Mouse (Mus musculus) forelimb bud, embryonic 11.5 days (tissue): ENCODE data around the gene Arhgef2.
A peak's percentile ranks its signal among the peaks of the same experiment; 100 is the strongest.
"Not testable (repeated sequence)": the region's sequence is repeated elsewhere in the genome, so short reads cannot be mapped to it uniquely, and the experiment has no call there.

Experiments
- DNase-seq: peaks from one replicate; pipeline ENCODE4 v3.0.0-alpha.2; 2012; ENCODE audit warnings: low read depth, low spot score

Arhgef2 gene

DNA sequence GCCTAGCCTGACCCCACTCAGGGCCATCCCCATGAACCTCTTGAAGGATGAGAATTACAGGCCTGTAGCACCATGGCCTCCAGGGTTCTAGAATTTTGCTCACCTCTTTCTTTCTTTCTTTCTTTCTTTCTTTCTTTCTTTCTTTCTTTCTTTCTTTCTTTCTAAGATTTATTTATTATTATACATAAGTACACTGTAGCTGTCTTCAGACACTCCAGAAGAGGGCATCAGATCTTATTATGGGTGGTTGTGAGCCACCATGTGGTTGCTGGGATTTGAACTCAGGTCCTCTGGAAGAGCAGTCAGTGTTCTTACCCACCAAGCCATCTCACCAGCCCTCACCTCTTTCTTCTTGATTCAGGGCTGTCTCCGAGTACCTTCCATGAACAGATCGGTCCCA, at the start of gene Arhgef2:
Gene Arhgef2 (plus strand): TSS at position 301 of the 400 bp plus-strand sequence.
- DNase-seq: not testable (repeated sequence)

GRCm38 (mm10) chr3:88556616-88557015, 49.1 kb upstream of the Arhgef2 start:
- no peak for DNase-seq

GRCm38 (mm10) chr3:88559596-88559995, 46.2 kb upstream of the Arhgef2 start:
- no peak for DNase-seq

- no peak for DNase-seq
Measured at GRCm38 (mm10) chr3:88561989-88562388, 43.8 kb upstream of the Arhgef2 start.

DNA sequence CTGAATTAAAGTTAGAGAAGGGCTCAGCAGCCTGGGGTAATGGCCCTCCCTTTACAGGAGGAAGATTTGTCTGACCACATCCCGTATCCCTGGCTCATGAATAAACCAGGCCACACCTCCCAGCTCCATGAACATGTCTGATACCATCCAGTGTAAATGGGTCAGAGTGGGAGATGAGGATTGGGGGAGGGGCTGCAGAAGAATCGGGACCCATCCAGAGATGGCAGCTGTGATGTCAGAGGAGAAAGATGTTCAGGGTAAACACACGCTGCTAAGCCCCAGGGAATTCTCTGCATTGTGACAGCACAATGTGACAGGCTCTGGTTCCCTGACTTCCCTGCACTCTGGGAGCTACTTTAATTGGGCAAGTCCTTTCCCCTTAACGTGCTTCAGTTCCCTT, 42.3 kb upstream of the Arhgef2 start:
- no peak for DNase-seq

DNA sequence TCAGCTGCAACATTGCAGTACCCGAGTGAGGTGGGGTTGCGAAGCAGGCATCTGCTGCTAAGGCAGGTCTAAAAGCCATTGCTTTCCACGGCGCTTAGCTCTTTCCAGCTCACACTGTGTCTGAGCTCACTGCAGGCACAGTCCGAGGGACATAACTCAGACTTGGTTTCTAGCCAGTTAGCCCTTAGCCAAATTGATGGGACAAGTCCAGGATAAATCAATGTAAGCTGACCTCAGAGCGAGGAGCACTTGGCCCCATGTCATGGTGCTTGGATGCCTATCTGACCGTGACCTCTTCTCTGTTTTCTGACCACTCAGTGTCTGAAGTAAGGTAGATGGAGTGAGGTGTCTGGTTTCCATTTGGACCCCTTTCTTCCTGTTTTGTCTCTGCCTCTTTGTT, 41.8 kb upstream of the Arhgef2 start:
- no peak for DNase-seq

DNA sequence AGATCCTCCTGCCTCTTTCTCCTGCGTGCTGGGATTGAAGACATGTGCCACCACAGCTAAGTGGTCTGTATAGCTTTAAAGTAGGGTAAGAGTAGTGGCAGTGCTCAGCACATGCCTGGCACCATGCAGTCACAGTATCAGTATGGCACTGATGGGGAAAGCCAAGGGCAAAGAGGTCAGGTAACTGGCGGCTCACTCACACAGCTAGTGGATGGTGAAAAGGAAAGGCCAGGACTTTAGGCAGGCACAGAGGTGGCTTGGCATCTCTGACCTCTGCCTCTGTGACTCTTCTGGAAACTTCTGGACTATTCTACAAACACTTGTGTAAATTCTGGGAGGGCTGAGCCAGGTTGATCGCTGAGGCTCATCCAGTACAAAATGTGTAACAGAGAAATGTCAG, 39.6 kb upstream of the Arhgef2 start:
- DNase-seq: no peak

DNA sequence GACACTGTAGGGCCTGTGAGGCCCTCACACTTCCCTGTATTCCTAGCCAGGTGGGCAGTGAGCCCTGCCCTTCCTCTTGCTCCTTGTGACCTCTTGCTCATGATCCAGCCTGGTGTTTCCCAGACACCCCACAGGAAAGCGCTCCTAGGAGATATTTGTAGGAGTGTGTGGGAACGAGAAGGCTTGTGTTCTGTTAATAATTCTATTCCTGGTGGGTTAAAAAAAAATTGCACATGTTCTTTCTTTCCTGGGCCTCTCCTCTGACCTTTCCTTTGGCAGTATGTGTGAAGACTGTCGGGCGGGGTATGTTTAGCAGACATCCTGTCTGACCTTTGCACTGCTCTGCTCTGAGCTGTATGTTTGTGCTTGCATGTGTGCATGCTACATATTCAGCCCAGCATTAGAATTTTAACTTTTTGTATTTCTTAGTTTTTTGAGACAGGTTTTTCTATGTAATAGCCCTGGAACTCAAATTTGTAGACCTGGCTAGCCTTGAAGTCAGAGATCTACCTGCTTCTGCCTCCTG, 39.2 kb upstream of the Arhgef2 start:
- no peak for DNase-seq

- no peak for DNase-seq
Measured at GRCm38 (mm10) chr3:88567892-88568291, 37.9 kb upstream of the Arhgef2 start.

DNA sequence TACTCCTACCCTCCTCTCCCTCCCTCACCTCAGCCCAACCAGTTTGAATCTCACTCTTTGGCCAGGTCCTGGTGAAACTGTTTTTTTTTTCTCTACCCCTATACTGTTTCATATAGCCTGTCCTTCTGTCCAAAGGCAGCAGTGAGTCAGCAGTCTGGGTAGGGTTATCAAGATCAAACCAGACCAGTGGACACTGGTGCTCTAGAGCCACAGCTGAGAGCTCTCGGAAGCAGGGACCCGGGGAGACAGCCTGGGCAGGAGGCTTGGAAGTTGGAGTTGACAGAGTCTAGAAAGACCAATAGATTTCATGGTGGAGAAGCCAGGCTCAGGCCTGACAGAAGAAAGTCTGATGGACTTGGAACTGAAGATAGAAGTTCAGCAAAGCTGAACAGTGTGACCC, 37.2 kb upstream of the Arhgef2 start:
- DNase-seq: no peak

DNA sequence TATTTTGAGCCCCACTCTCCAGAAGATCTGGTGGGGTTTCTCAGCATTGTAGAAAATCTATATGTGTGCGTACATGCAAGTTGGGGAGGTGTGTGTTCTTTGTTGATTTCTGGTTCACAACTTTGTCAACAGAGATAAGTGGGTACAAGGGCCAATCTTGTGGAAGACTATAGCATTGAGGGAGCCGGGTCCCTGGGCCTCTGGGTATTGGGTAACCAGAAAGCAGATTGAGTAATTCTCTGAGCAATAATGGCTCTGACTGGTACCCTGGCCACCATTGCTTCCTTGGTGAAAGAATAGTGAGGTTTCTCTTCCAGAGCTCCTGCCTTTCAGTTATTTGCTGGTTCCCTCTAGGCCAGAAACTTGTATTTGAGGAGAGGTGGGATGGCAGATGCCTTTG, 36.7 kb upstream of the Arhgef2 start:
- DNase-seq: no peak

DNA sequence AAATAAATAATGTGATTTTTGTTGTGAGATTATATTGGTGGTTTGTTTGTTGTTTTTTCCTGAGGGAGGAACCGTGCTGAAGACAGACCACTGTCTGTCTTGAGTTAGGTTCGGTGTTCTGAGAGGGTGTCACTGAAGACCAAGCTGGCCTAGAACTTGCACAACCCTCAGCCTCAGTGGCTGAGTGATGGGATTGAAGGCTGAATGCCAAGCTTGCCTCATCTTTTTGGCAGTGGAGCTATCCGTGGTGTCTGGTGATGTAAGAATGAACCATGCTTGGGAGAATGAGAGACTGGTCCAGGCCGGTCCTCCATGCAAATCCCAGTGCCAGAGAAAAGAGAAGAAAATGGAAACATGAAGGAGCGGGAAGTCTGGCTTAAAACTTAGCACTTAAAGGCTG, 36.1 kb upstream of the Arhgef2 start:
- no peak for DNase-seq

DNA sequence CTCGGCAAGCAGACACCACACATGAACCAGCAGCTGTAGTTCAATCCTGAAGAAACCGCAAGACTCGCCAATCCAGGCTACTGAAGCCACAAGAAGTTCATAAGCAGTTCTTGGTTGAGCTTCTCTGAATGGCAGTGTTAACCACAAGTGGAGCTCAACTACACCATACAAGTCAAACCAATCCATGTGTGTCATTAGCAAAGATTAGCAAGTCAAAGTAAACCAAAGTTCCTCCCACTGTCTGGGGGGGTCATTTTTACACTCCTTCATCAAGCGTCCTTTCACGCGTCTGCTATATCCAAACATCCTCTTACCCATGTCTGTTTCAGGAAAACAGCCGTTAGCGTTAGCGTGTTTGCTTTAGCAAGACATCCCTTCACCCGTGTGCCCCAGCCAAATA, 35.4 kb upstream of the Arhgef2 start:
- no peak for DNase-seq

DNA sequence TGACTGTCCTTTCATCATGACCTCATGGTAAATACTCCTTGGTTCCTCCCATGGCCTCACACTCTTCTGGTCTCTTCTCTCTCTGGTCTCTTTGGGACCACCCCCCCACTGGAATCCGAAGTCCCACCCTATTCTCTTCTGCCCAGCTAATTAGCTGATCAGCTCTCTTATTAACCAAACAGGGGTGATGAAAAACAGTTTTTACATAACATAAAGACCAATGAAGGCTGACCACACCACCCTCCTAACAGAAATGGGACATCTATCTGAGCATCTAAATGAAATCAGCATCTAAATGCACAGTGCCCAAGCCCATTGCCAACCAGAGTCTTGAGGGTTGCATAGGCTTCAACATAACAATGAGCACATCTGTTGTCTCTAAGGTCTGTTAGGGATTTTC, 33.9 kb upstream of the Arhgef2 start:
- no peak for DNase-seq

DNA sequence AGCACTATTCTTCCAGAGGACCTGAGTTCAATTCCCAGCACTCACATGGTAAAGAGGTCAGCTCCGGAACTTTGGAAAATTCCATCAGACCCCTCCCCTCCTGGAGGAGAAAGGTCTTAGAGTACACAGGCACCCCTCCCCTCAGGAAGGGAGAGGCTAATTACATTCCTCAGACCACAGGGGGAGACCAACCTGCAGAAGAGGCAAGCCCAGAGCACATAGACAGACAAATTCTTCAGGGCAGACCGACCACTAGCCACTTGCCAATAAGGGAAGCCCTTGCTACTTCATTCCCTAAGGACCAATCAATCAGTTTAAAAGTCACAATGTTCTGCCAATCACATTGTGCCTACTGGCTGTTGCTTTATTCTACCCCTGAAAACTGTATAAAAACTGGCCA, 32.9 kb upstream of the Arhgef2 start:
- no peak for DNase-seq

DNA sequence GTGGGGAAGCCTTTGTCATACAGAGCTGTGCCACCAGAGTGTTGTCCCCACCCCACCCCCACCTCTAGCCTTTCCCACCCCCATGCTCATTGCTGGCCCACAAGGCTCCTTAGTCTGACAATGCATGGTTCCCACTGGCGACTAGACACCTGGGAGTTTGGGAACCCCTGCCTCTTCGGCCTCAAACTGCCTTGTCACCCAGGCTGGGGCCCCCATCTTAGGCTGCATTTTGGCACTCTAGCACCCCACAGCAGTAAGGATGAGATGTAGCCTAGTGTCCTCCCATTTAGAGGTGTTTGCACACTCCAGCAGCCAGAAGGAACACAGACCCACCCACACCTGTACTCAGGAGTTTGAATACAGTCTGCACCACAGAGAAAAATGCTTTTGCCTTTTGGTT, 32.0 kb upstream of the Arhgef2 start:
- no peak for DNase-seq

DNA sequence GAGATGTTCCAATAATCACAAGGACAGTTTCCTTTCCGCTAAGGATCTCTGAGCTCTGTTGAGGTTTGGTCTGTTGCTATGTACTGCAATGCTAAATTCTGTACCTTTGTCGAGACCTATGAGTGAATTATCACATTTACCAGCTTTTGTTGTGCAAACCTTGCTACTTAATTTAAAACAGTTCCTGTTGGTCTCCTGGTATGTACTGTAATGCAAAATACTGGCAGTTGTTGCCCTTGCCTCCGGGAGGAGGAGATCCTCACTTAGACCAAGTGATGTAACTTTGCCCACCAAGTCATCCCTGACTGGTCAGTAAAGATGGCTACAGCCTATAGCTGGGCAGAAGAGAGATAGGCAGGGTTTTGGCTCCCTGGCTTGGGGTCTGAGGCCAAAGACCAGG, 30.2 kb upstream of the Arhgef2 start, which contains the start of gene Ssr2:
Gene Ssr2 (plus strand): TSS at position 337 of the 400 bp plus-strand sequence.
- DNase-seq: no peak

DNA sequence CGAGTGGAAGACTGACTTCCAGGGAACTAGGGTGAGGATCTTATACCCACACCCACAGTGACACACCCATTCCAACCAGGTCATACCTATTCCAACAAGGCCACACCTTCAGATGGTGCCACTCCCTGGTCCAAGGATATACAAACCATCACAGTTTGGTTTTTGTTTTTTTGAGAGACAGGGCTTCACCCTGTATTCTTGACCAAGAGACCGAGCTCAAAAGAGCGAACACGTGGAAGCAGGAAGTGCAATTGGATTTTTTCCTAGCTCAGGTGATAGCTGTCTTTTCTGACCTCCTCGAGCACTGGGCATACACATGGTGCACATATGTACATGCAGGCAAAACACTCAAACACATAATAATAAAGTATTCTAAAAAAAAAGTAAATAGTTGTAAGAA, 27.9 kb upstream of the Arhgef2 start:
- not testable (repeated sequence) for DNase-seq

DNA sequence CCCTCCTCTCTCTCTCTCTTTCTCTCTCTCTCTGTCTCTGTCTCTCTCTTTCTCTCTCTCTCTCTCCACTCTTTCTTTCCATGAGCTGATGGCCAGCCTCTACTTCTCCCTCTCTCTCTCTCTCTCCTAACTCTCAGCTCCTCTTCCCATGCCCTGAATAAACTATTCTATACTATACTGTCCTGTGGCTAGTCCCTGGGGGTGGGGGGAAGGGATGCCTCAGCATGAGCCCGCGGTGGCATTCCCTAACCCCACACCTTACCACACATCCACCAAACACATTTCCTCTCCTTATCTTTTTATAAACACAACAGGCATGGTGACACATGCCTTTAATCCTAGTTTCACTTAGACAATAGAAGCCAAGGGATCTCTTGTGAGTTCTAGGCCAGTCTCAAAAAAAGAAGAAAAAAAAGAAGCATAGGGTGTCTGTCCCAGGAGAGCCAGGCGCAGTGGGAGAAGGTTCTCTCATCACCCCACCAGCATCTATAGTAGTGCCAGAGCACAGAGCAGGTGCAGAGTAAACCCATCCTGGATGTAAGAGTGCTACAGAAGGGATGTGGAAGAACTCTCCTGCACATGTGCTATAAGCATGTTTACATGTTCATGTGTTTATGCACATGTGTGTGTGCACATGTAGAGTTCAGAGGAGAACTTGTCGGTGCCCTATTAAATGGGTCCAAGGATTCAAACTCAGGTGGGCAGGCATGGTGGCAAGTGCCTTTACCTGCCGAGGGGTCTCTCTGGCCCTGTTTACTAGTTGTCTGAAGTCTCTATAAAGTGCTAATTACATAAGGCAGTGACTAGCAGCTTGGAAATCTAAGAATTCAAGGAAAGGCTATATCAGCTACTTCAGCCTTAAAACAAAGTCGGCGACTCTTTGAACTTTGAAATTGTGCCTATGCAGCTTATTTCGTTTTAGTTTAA, 27.0 kb upstream of the Arhgef2 start:
- DNase-seq: no peak

- peak; percentile 75 for DNase-seq
Measured at GRCm38 (mm10) chr3:88579454-88580117, 26.2 kb upstream of the Arhgef2 start.

- DNase-seq: no peak
Measured at GRCm38 (mm10) chr3:88585769-88586168, 20.0 kb upstream of the Arhgef2 start.

GRCm38 (mm10) chr3:88586640-88587039, 19.1 kb upstream of the Arhgef2 start:
- DNase-seq: no peak

- DNase-seq: peak; percentile 34
Measured at GRCm38 (mm10) chr3:88590246-88590645, 15.5 kb upstream of the Arhgef2 start.
